1 mouse cellular context compared by ENCODE assay signal in genomic region chr12:100185897-100186296, GRCm38 (mm10).
TF ChIP-seq lines count a peak whose summit lies in the region.

No protein-coding gene starts in this region.

TF ChIP-seq in MEL, 35 proteins besides CTCF, POLR2A, EP300 and RAD21 (continued from another document):
- TF ChIP-seq MAFK (IDR thresholded peaks at IDR 0.05; ENCODE audit: borderline replicate concordance, low read depth, low read length) (no peak), SIN3A (IDR thresholded peaks at IDR 0.05; ENCODE audit: low read length) (peak; percentile 77; the same call in 1 of the 2 replicates), ELF1 (IDR thresholded peaks at IDR 0.05; ENCODE audit: low read depth, low read length) (no peak), CHD1 (IDR thresholded peaks at IDR 0.05; ENCODE audit: low read depth, low read length) (no peak), TCF12 (IDR thresholded peaks at IDR 0.05; ENCODE audit: low read depth, low read length) (peak; percentile 82), GABPA (IDR thresholded peaks at IDR 0.05; ENCODE audit: low read depth, low read length) (no peak), SMC3 (IDR thresholded peaks at IDR 0.05; ENCODE audit: low read depth, low read length) (no peak), NRF1 (IDR thresholded peaks at IDR 0.05; ENCODE audit: insufficient read depth, low read depth, low read length, poor library complexity, severe bottlenecking) (no peak), MYB (IDR thresholded peaks at IDR 0.05; ENCODE audit: low read depth, low read length) (0 out of 2 replicates have a peak, but pooled peaks have one; percentile 43), POLR2AphosphoS2 (IDR thresholded peaks at IDR 0.05; ENCODE audit: low read length) (no peak), UBTF (IDR thresholded peaks at IDR 0.05; ENCODE audit: borderline replicate concordance, insufficient read depth, low read depth, low read length) (no peak), GATA1 (IDR thresholded peaks at IDR 0.05; ENCODE audit: low read depth, low read length) (peak; percentile 51; the same call in 1 of the 2 replicates), USF2 (IDR thresholded peaks at IDR 0.05; ENCODE audit: borderline replicate concordance in 1 of 2, insufficient read depth in 1 of 2, low read depth in 1 of 2, low read length in 2 of 2) (no peak), USF1 (IDR thresholded peaks at IDR 0.05; ENCODE audit: low read depth, low read length) (no peak), HCFC1 (IDR thresholded peaks at IDR 0.05; ENCODE audit: low read depth, low read length) (no peak), ZKSCAN1 (IDR thresholded peaks at IDR 0.05; ENCODE audit: low read depth, low read length) (no peak), BHLHE40 (IDR thresholded peaks at IDR 0.05; ENCODE audit: borderline replicate concordance, low read depth, low read length) (no peak; the same call in 1 of the 2 replicates), JUND (IDR thresholded peaks at IDR 0.05; ENCODE audit: low read depth, low read length) (no peak), MXI1 (IDR thresholded peaks at IDR 0.05; ENCODE audit: low read depth, low read length) (no peak; the same call in 1 of the 2 replicates), TAL1 (IDR thresholded peaks at IDR 0.05; ENCODE audit: low read length) (peak; percentile 45), RCOR1 (IDR thresholded peaks at IDR 0.05; ENCODE audit: low read depth, low read length) (peak; percentile 93), ZMIZ1 (IDR thresholded peaks at IDR 0.05; ENCODE audit: low read depth, low read length) (no peak), MYC (IDR thresholded peaks at IDR 0.05; ENCODE audit: low read depth, low read length) (0 out of 2 replicates have a peak, but pooled peaks have one; percentile 31), CHD2 (IDR thresholded peaks at IDR 0.05; ENCODE audit: low read length) (no peak), MEF2A (IDR thresholded peaks at IDR 0.05; ENCODE audit: extremely low read depth, insufficient replicate concordance, low read depth, low read length, poor library complexity, severe bottlenecking) (no peak), ETS1 (IDR thresholded peaks at IDR 0.05; ENCODE audit: low read depth, low read length) (peak; percentile 79)
